Mouse (Mus musculus) forebrain, embryonic 10.5 days (tissue): Measurements from ENCODE around the gene Rapgef5. TPM values are rescaled to one million over a fixed set of nuclear protein-coding genes. Genes with fewer than 3 reads are reported as not detected.

ENCODE experiments used
- DNase-seq: peaks from one replicate; pipeline ENCODE4 v3.0.0-alpha.2; 2017; ENCODE audit warnings: low spot score; ENCODE audit errors: extremely low spot score
- H3K27ac ChIP-seq: fragments of 300-500 bp; sonication (generic); 2 replicates; pipeline ENCODE4 v1.5.1; 2016; ENCODE audit warnings: mild to moderate bottlenecking
- H3K27me3 ChIP-seq: fragments of 300-500 bp; sonication (generic); 2 replicates; pipeline ENCODE4 v1.6.1; 2016; ENCODE audit warnings: mild to moderate bottlenecking; ENCODE audit not compliant: poor library complexity, severe bottlenecking
- H3K36me3 ChIP-seq: fragments of 300-500 bp; sonication (generic); replicated peaks from 2 replicates; pipeline ENCODE4 v1.6.1; 2016; ENCODE audit warnings: mild to moderate bottlenecking, moderate library complexity
- H3K4me1 ChIP-seq: fragments of 300-500 bp; sonication (generic); 2 replicates; pipeline ENCODE4 v1.6.1; 2016
- H3K4me3 ChIP-seq: fragments of 300-500 bp; sonication (generic); 2 replicates; pipeline ENCODE4 v1.5.1; 2016; ENCODE audit warnings: mild to moderate bottlenecking, moderate library complexity
- H3K9me3 ChIP-seq: fragments of 300-500 bp; sonication (generic); 2 replicates; pipeline ENCODE4 v1.6.1; 2016; ENCODE audit warnings: mild to moderate bottlenecking, moderate library complexity
- WGBS: fragments of 180-500 bp; shearing (Covaris S2); methylation state at CpG from one replicate; pipeline ENCODE4 v1.1.7; 2016; 5-methylcytosine and 5-hydroxymethylcytosine counted together
- polyA plus RNA-seq: library from polyadenylated mRNA; unstranded; fragments of >200 nt; fragmentation: Nextera tagmentation; extraction: Ambion mirVana; gene quantifications from 2 replicates; pipeline ENCODE4 v1.2.1, GENCODE M21; 2016

Gene Rapgef5
- polyA plus RNA-seq, 1 experiment from 2014 or later, result 6.5 TPM

- no peak overlapping the region for H3K27ac ChIP-seq
Observed at GRCm38 (mm10) chr12:117636139-117636772, 120.0 kb downstream of the Rapgef5 start.

GRCm38 (mm10) chr12:117636969-117637368 is 120.7 kb downstream of the Rapgef5 start:
- Histone ChIP-seq H3K27me3 (no peaks in the 10 kb centered on the region), H3K27ac (no peak overlapping the region), H3K4me3 (no peak overlapping the region), H3K4me1 (peaks cover 10% of the 10 kb centered on the region; the same call in 1 of the 2 replicates), H3K9me3 (no peaks in the 10 kb centered on the region), H3K36me3 (no peaks in the 10 kb centered on the region)
- no peak for DNase-seq
- 79% methylated on average over 6 of the region's 6 CpGs for WGBS

More at GRCm38 (mm10) chr12:117636139-117636772, 120.0 kb downstream of the Rapgef5 start:
- Histone ChIP-seq H3K36me3 (no peaks in the 10 kb centered on the region), H3K27me3 (no peaks in the 10 kb centered on the region), H3K9me3 (no peaks in the 10 kb centered on the region), H3K4me1 (peaks cover 10% of the 10 kb centered on the region; the same call in 1 of the 2 replicates), H3K4me3 (no peak overlapping the region)
- 86% methylated on average over 2 of the region's 2 CpGs for WGBS
- DNase-seq, result no peak

- H3K9me3 ChIP-seq, result no peaks in the 10 kb centered on the region
- 87% methylated on average over 2 of the region's 2 CpGs for WGBS
Observed at GRCm38 (mm10) chr12:117638833-117639232, 122.6 kb downstream of the Rapgef5 start.

GRCm38 (mm10) chr12:117639356-117640121 is 123.3 kb downstream of the Rapgef5 start:
- Histone ChIP-seq H3K27me3 (no peaks in the 10 kb centered on the region), H3K4me3 (no peak overlapping the region), H3K27ac (no peak overlapping the region), H3K4me1 (peaks cover 10% of the 10 kb centered on the region; the same call in 1 of the 2 replicates), H3K36me3 (no peaks in the 10 kb centered on the region), H3K9me3 (no peaks in the 10 kb centered on the region)
- no peak for DNase-seq
- 84% methylated on average over 6 of the region's 6 CpGs for WGBS

More at GRCm38 (mm10) chr12:117638833-117639232, 122.6 kb downstream of the Rapgef5 start:
- H3K36me3 ChIP-seq, result no peaks in the 10 kb centered on the region
- H3K4me1 ChIP-seq, result peaks cover 10% of the 10 kb centered on the region; the same call in 1 of the 2 replicates
- no peak for DNase-seq
- H3K27ac ChIP-seq, result no peak overlapping the region
- no peaks in the 10 kb centered on the region for H3K27me3 ChIP-seq
- no peak overlapping the region for H3K4me3 ChIP-seq

GRCm38 (mm10) chr12:117642512-117642911 is 126.2 kb downstream of the Rapgef5 start:
- Histone ChIP-seq H3K36me3 (no peaks in the 10 kb centered on the region), H3K27me3 (no peaks in the 10 kb centered on the region), H3K27ac (no peak overlapping the region), H3K4me1 (peaks cover 6% of the 10 kb centered on the region; the same call in 1 of the 2 replicates), H3K4me3 (no peak overlapping the region), H3K9me3 (no peaks in the 10 kb centered on the region)
- WGBS, result 80% methylated on average over 2 of the region's 2 CpGs
- no peak for DNase-seq

GRCm38 (mm10) chr12:117645771-117646170 is 129.5 kb downstream of the Rapgef5 start:
- H3K27ac ChIP-seq, result no peak overlapping the region
- H3K9me3 ChIP-seq, result no peaks in the 10 kb centered on the region
- H3K4me3 ChIP-seq, result no peak overlapping the region
- H3K4me1 ChIP-seq, result no peaks in the 10 kb centered on the region
- H3K36me3 ChIP-seq, result no peaks in the 10 kb centered on the region
- 87% methylated on average over 2 of the region's 2 CpGs for WGBS
- DNase-seq, result no peak
- H3K27me3 ChIP-seq, result no peaks in the 10 kb centered on the region

GRCm38 (mm10) chr12:117653920-117654472 is 137.7 kb downstream of the Rapgef5 start:
- WGBS, result 84% methylated on average over 8 of the region's 8 CpGs

GRCm38 (mm10) chr12:117656935-117657334 is 140.7 kb downstream of the Rapgef5 start:
- no peak for DNase-seq
- H3K27ac ChIP-seq, result no peak overlapping the region

More at GRCm38 (mm10) chr12:117653920-117654472, 137.7 kb downstream of the Rapgef5 start:
- Histone ChIP-seq H3K9me3 (no peaks in the 10 kb centered on the region), H3K27ac (no peak overlapping the region), H3K27me3 (no peaks in the 10 kb centered on the region), H3K4me3 (no peak overlapping the region), H3K4me1 (peaks cover 5% of the 10 kb centered on the region), H3K36me3 (no peaks in the 10 kb centered on the region)
- no peak for DNase-seq

GRCm38 (mm10) chr12:117657766-117658165 is 141.5 kb downstream of the Rapgef5 start:
- Histone ChIP-seq H3K36me3 (no peaks in the 10 kb centered on the region), H3K4me3 (no peak overlapping the region), H3K27me3 (no peaks in the 10 kb centered on the region), H3K9me3 (no peaks in the 10 kb centered on the region), H3K27ac (no peak overlapping the region), H3K4me1 (peaks cover 19% of the 10 kb centered on the region)
- no peak for DNase-seq
- 85% methylated on average over 5 of the region's 5 CpGs for WGBS

More at GRCm38 (mm10) chr12:117656935-117657334, 140.7 kb downstream of the Rapgef5 start:
- Histone ChIP-seq H3K4me1 (peaks cover 19% of the 10 kb centered on the region), H3K9me3 (no peaks in the 10 kb centered on the region), H3K4me3 (no peak overlapping the region), H3K27me3 (no peaks in the 10 kb centered on the region), H3K36me3 (no peaks in the 10 kb centered on the region)
- 85% methylated on average over 4 of the region's 4 CpGs for WGBS

GRCm38 (mm10) chr12:117658821-117659220 is 142.5 kb downstream of the Rapgef5 start:
- Histone ChIP-seq H3K36me3 (no peaks in the 10 kb centered on the region), H3K9me3 (no peaks in the 10 kb centered on the region), H3K4me1 (peaks cover 19% of the 10 kb centered on the region), H3K4me3 (no peak overlapping the region), H3K27ac (0 out of 2 replicates have a peak overlapping the region, but pooled peaks have one; percentile 20), H3K27me3 (no peaks in the 10 kb centered on the region)
- DNase-seq, result no peak
- WGBS, result 21% methylated on average over 6 of the region's 6 CpGs

- no peaks in the 10 kb centered on the region for H3K36me3 ChIP-seq
- DNase-seq, result no peak
- no peak overlapping the region for H3K4me3 ChIP-seq
- 41% methylated on average over 4 of the region's 4 CpGs for WGBS
- H3K27me3 ChIP-seq, result no peaks in the 10 kb centered on the region
- H3K9me3 ChIP-seq, result no peaks in the 10 kb centered on the region
- H3K4me1 ChIP-seq, result peaks cover 19% of the 10 kb centered on the region
- H3K27ac ChIP-seq, result no peak overlapping the region
Observed at GRCm38 (mm10) chr12:117660361-117660760, 144.1 kb downstream of the Rapgef5 start.

- H3K9me3 ChIP-seq, result no peaks in the 10 kb centered on the region
- peaks cover 19% of the 10 kb centered on the region for H3K4me1 ChIP-seq
- DNase-seq, result no peak
- no peak overlapping the region for H3K27ac ChIP-seq
- no peaks in the 10 kb centered on the region for H3K36me3 ChIP-seq
- no peaks in the 10 kb centered on the region for H3K27me3 ChIP-seq
- WGBS, result 87% methylated on average over 6 of the region's 6 CpGs
- H3K4me3 ChIP-seq, result no peak overlapping the region
Observed at GRCm38 (mm10) chr12:117661871-117662270, 145.6 kb downstream of the Rapgef5 start.

- Histone ChIP-seq H3K4me1 (peaks cover 17% of the 10 kb centered on the region), H3K36me3 (no peaks in the 10 kb centered on the region), H3K9me3 (no peaks in the 10 kb centered on the region), H3K27me3 (no peaks in the 10 kb centered on the region), H3K27ac (no peak overlapping the region), H3K4me3 (no peak overlapping the region)
- 63% methylated on average over 5 of the region's 5 CpGs for WGBS
- no peak for DNase-seq
Observed at GRCm38 (mm10) chr12:117663637-117664036, 147.4 kb downstream of the Rapgef5 start.
